Comparison of ENCODE assay signal across 7 mouse cellular contexts in the genomic region with DNA sequence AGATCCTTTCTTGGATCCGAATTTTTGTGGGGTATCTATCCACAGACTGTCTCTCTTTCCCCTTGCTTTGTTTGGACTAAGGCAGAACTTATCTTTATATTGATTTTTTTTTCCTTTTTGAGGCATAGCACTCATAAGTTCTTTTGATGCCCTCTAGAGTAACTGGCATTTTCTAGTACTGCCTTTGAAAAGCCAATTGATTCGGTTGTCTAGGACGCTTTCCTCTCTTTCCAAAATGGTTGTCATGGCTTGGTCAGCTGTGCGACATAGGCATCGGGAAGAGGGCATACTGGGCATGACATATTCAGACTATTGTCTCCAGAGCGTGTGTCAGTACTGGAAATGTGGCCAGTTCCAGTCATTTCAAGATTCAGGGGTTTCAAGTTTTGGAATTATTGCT. TPM values are rescaled to one million over a fixed set of nuclear protein-coding genes. Genes with fewer than 3 reads are reported as not detected.
DNase-seq lines count a peak whose midpoint lies in the region; ATAC-seq and TF ChIP-seq lines count a peak whose summit lies in the region.

No protein-coding gene starts in this region.

- no peak for ATAC-seq in lung, embryonic 15.5 days (ENCODE audit: borderline replicate concordance, extremely low read depth, low FRiP score, low TSS enrichment)
- no peak for ATAC-seq in hindbrain, postnatal 0 days
- no peak for ATAC-seq in neural tube, embryonic 11.5 days (ENCODE audit: insufficient read depth, low FRiP score, low TSS enrichment)

- H3K9ac ChIP-seq in lung, embryonic 15.5 days: peak overlapping the region; percentile 87
- H3K9ac ChIP-seq in hindbrain, postnatal 0 days (replicated peaks; ENCODE audit: low read length): peak overlapping the region; percentile 98
- peak overlapping the region; percentile 100 for H3K9ac ChIP-seq in neural tube, embryonic 11.5 days (ENCODE audit: low read length)

- no peaks in the 10 kb centered on the region for H3K9me3 ChIP-seq in lung, embryonic 15.5 days
- no peaks in the 10 kb centered on the region for H3K9me3 ChIP-seq in hindbrain, postnatal 0 days (ENCODE audit: low read length)
- H3K9me3 ChIP-seq in neural tube, embryonic 11.5 days (ENCODE audit: control insufficient read depth, low read length): no peaks in the 10 kb centered on the region

- TF ChIP-seq CTCF in hindbrain, postnatal 0 days (IDR thresholded peaks at IDR 0.05; ENCODE audit: low read depth): no peak

- peak overlapping the region; percentile 71 for H3K4me3 ChIP-seq in lung, embryonic 15.5 days
- peak overlapping the region; percentile 95 for H3K4me3 ChIP-seq in hindbrain, postnatal 0 days (ENCODE audit: low read length)
- peak overlapping the region; percentile 87 for H3K4me3 ChIP-seq in neural tube, embryonic 11.5 days (ENCODE audit: low read depth, low read length)

- no peak for DNase-seq in lung, postnatal 14 days
- DNase-seq in embryo, embryonic 11 days: peak; percentile 59
- DNase-seq in hindbrain, postnatal 0 days (ENCODE audit: low spot score): peak; percentile 65
- no peak for DNase-seq in neural tube, embryonic 11.5 days (ENCODE audit: low spot score)
- no peak for DNase-seq in ovary, adult 18-20 months (ENCODE audit: low spot score)
- no peak for DNase-seq in adrenal gland, postnatal 25 days

- H3K36me3 ChIP-seq in lung, embryonic 15.5 days: peaks cover 36% of the 10 kb centered on the region
- peaks cover 10% of the 10 kb centered on the region for H3K36me3 ChIP-seq in hindbrain, postnatal 0 days (ENCODE audit: insufficient read depth, low read length)
- H3K36me3 ChIP-seq in neural tube, embryonic 11.5 days (ENCODE audit: control insufficient read depth, insufficient read depth, low read length): peaks cover 3% of the 10 kb centered on the region; the same call in 1 of the 2 replicates

- peaks cover 22% of the 10 kb centered on the region for H3K4me1 ChIP-seq in lung, embryonic 15.5 days
- peaks cover 10% of the 10 kb centered on the region; the same call in 1 of the 2 replicates for H3K4me1 ChIP-seq in hindbrain, postnatal 0 days (ENCODE audit: insufficient read depth, low read length)
- H3K4me1 ChIP-seq in neural tube, embryonic 11.5 days (ENCODE audit: control insufficient read depth, insufficient read depth, low read length): peaks cover 6% of the 10 kb centered on the region

- no peaks in the 10 kb centered on the region for H3K27me3 ChIP-seq in lung, embryonic 15.5 days
- no peaks in the 10 kb centered on the region for H3K27me3 ChIP-seq in hindbrain, postnatal 0 days (ENCODE audit: insufficient read depth, low read length)
- no peaks in the 10 kb centered on the region for H3K27me3 ChIP-seq in neural tube, embryonic 11.5 days (ENCODE audit: control insufficient read depth, insufficient read depth, low read length)

- under 1% methylated on average over 6 of the region's 6 CpGs for WGBS in lung, embryonic 15.5 days
- WGBS in hindbrain, postnatal 0 days: 0% methylated on average over 6 of the region's 6 CpGs
- under 1% methylated on average over 6 of the region's 6 CpGs for WGBS in neural tube, embryonic 11.5 days

- H3K27ac ChIP-seq in lung, embryonic 15.5 days: peak overlapping the region; percentile 99
- H3K27ac ChIP-seq in hindbrain, postnatal 0 days: peak overlapping the region; percentile 99
- peak overlapping the region; percentile 97 for H3K27ac ChIP-seq in neural tube, embryonic 11.5 days (ENCODE audit: low read depth, low read length)

- peak overlapping the region; percentile 69 for H3K4me2 ChIP-seq in lung, embryonic 15.5 days
- peak overlapping the region; percentile 71 for H3K4me2 ChIP-seq in hindbrain, postnatal 0 days (ENCODE audit: low read depth, low read length)
- H3K4me2 ChIP-seq in neural tube, embryonic 11.5 days (ENCODE audit: low read depth): peak overlapping the region; percentile 48

RNA-seq across cellular contexts. Expression of gene Cep95, which starts 0.6 kb away (rescaled TPM):
- polyA plus RNA-seq in lung, embryonic 15.5 days (2015; fragmentation: Nextera tagmentation; extraction: Ambion mirVana): 18.3 and 21.7 TPM in 2 replicates
- total RNA-seq in hindbrain, postnatal 0 days (2014; rRNA removed): 2.6 and 9.0 TPM in 2 replicates
- 7.2 and 8.7 TPM in 2 replicates for polyA plus RNA-seq in hindbrain, postnatal 0 days (2015; fragmentation: Nextera tagmentation; extraction: Ambion mirVana)
- polyA plus RNA-seq in neural tube, embryonic 11.5 days (2014; fragmentation: Nextera tagmentation; extraction: Ambion mirVana): 19.0 and 22.9 TPM in 2 replicates
- total RNA-seq in adrenal gland, postnatal 25 days (2021): 10.5 and 14.7 TPM in 2 replicates

RNA-seq across cellular contexts. Expression of gene Ddx5, which starts 0.7 kb away (rescaled TPM):
- polyA plus RNA-seq in lung, embryonic 15.5 days (2015; fragmentation: Nextera tagmentation; extraction: Ambion mirVana): 357 and 378 TPM in 2 replicates
- 288 and 416 TPM in 2 replicates for total RNA-seq in hindbrain, postnatal 0 days (2014; rRNA removed)
- polyA plus RNA-seq in hindbrain, postnatal 0 days (2015; fragmentation: Nextera tagmentation; extraction: Ambion mirVana): 272 and 274 TPM in 2 replicates
- polyA plus RNA-seq in neural tube, embryonic 11.5 days (2014; fragmentation: Nextera tagmentation; extraction: Ambion mirVana): 496 and 500 TPM in 2 replicates
- total RNA-seq in adrenal gland, postnatal 25 days (2021): 703 and 926 TPM in 2 replicates

RNA-seq across cellular contexts. Expression of gene Polg2, which starts 10.3 kb away (rescaled TPM):
- polyA plus RNA-seq in lung, embryonic 15.5 days (2015; fragmentation: Nextera tagmentation; extraction: Ambion mirVana): 10.1 and 11.2 TPM in 2 replicates
- 8.3 and 12.9 TPM in 2 replicates for total RNA-seq in hindbrain, postnatal 0 days (2014; rRNA removed)
- polyA plus RNA-seq in hindbrain, postnatal 0 days (2015; fragmentation: Nextera tagmentation; extraction: Ambion mirVana): 9.5 and 11.4 TPM in 2 replicates
- polyA plus RNA-seq in neural tube, embryonic 11.5 days (2014; fragmentation: Nextera tagmentation; extraction: Ambion mirVana): 7.6 and 8.4 TPM in 2 replicates
- 7.1 and 8.4 TPM in 2 replicates for total RNA-seq in adrenal gland, postnatal 25 days (2021)

RNA-seq across cellular contexts. Expression of gene Milr1, which starts 38.6 kb away (rescaled TPM):
- 1.5 and 2.4 TPM in 2 replicates for polyA plus RNA-seq in lung, embryonic 15.5 days (2015; fragmentation: Nextera tagmentation; extraction: Ambion mirVana)
- 0.40 TPM in 1 of 2 replicates, not detected in the other for total RNA-seq in hindbrain, postnatal 0 days (2014; rRNA removed)
- polyA plus RNA-seq in hindbrain, postnatal 0 days (2015; fragmentation: Nextera tagmentation; extraction: Ambion mirVana): 0.56 and 0.72 TPM in 2 replicates
- polyA plus RNA-seq in neural tube, embryonic 11.5 days (2014; fragmentation: Nextera tagmentation; extraction: Ambion mirVana): 0.61 and 1.4 TPM in 2 replicates
- 0.52 and 0.71 TPM in 2 replicates for total RNA-seq in adrenal gland, postnatal 25 days (2021)

RNA-seq across cellular contexts. Expression of gene Pecam1, which starts 39.2 kb away (rescaled TPM):
- 109 and 117 TPM in 2 replicates for polyA plus RNA-seq in lung, embryonic 15.5 days (2015; fragmentation: Nextera tagmentation; extraction: Ambion mirVana)
- 19.2 and 20.1 TPM in 2 replicates for total RNA-seq in hindbrain, postnatal 0 days (2014; rRNA removed)
- polyA plus RNA-seq in hindbrain, postnatal 0 days (2015; fragmentation: Nextera tagmentation; extraction: Ambion mirVana): 10.9 and 11.2 TPM in 2 replicates
- polyA plus RNA-seq in neural tube, embryonic 11.5 days (2014; fragmentation: Nextera tagmentation; extraction: Ambion mirVana): 24.6 and 24.9 TPM in 2 replicates
- total RNA-seq in adrenal gland, postnatal 25 days (2021): 76.1 and 90.7 TPM in 2 replicates

Comparison
In these comparisons a context has a peak if more than half of its experiments do, and no peak if none do; other contexts are left out.
1. DNase-seq: peak in embryo, embryonic 11 days (single experiment) and hindbrain, postnatal 0 days (single experiment); none in lung, postnatal 14 days (single experiment), neural tube, embryonic 11.5 days (single experiment), ovary, adult 18-20 months (single experiment) and adrenal gland, postnatal 25 days (single experiment).
2. Peak in every context shown above with its lines, with median percentiles within 50 percentile points of each other: H3K27ac ChIP-seq, H3K4me2 ChIP-seq, H3K4me3 ChIP-seq and H3K9ac ChIP-seq.